Mouse (Mus musculus) heart, postnatal 0 days (tissue): ENCODE measurements at regions not wholly inside any gene's neighbourhood (a gene's known extent, or its start where the extent isn't known, plus 50 kb on each side); places are given as distances from the start of the nearest gene placed in this dataset.

Experiments
- CTCF ChIP-seq: IDR thresholded peaks from 2 replicates; pipeline ENCODE4 v1.5.1; 2016; ENCODE audit warnings: antibody characterized with exemption, control low read depth, low read depth
- EP300 ChIP-seq: IDR thresholded peaks from 2 replicates; pipeline ENCODE4 v1.6.1; 2016; ENCODE audit warnings: antibody characterized with exemption, low read depth

GRCm38 (mm10) chr8:116814118-116814851, 81.5 kb upstream of the Cdyl2 start:
- no peak for TF ChIP-seq CTCF
- TF ChIP-seq EP300 = no peak
